In genomic region chr3:146741564-146742202, GRCm38 (mm10) we compare ENCODE assay signal across 21 mouse cellular contexts. TPM values are rescaled to one million over a fixed set of nuclear protein-coding genes. Genes with fewer than 3 reads are reported as not detected.
DNase-seq lines count a peak whose midpoint lies in the region; ATAC-seq lines count a peak whose summit lies in the region.
"Had no signal": no experiment of that assay in that cellular context is flagged by ENCODE, and none has a peak within 500 bp of the region (broad histone marks: within the 10 kb centered on the region; RNA-seq: fewer than 3 reads in every experiment).

No protein-coding gene starts in this region.

- H3K4me2 ChIP-seq in forebrain, embryonic 12.5 days = no peak overlapping the region
- H3K4me2 ChIP-seq in midbrain, embryonic 11.5 days = no peak overlapping the region
- H3K4me2 ChIP-seq in hindbrain, embryonic 16.5 days (ENCODE audit: low read length) = no peak overlapping the region
- H3K4me2 ChIP-seq in midbrain, embryonic 16.5 days (ENCODE audit: low read length) = no peak overlapping the region
- no peak overlapping the region for H3K4me2 ChIP-seq in kidney, embryonic 16.5 days (replicated peaks; ENCODE audit: low read depth, low read length)

- H3K9ac ChIP-seq in forebrain, embryonic 12.5 days = no peak overlapping the region
- no peak overlapping the region for H3K9ac ChIP-seq in midbrain, embryonic 11.5 days (ENCODE audit: low read length)
- no peak overlapping the region for H3K9ac ChIP-seq in hindbrain, embryonic 16.5 days (ENCODE audit: low read depth, low read length)
- H3K9ac ChIP-seq in midbrain, embryonic 16.5 days (ENCODE audit: low read depth, low read length) = no peak overlapping the region
- H3K9ac ChIP-seq in kidney, embryonic 16.5 days (replicated peaks; ENCODE audit: low read length) = no peak overlapping the region

- H3K4me1 ChIP-seq in forebrain, embryonic 12.5 days = no peaks in the 10 kb centered on the region
- H3K4me1 ChIP-seq in forebrain, embryonic 10.5 days = no peaks in the 10 kb centered on the region
- no peaks in the 10 kb centered on the region for H3K4me1 ChIP-seq in midbrain, embryonic 11.5 days (ENCODE audit: control insufficient read depth, insufficient read depth, low read length)
- H3K4me1 ChIP-seq in midbrain, embryonic 10.5 days = no peaks in the 10 kb centered on the region
- H3K4me1 ChIP-seq in hindbrain, embryonic 16.5 days (ENCODE audit: control insufficient read depth, insufficient read depth, low read depth, low read length) = no peaks in the 10 kb centered on the region
- H3K4me1 ChIP-seq in midbrain, embryonic 16.5 days (ENCODE audit: control insufficient read depth, insufficient read depth, low read length) = peaks cover 3% of the 10 kb centered on the region; the same call in 1 of the 2 replicates
- H3K4me1 ChIP-seq in kidney, embryonic 16.5 days (ENCODE audit: insufficient read depth, low read length) = no peaks in the 10 kb centered on the region

- H3K27me3 ChIP-seq in forebrain, embryonic 12.5 days = no peaks in the 10 kb centered on the region
- H3K27me3 ChIP-seq in forebrain, embryonic 10.5 days (ENCODE audit: poor library complexity, severe bottlenecking) = no peaks in the 10 kb centered on the region
- H3K27me3 ChIP-seq in midbrain, embryonic 11.5 days (ENCODE audit: control insufficient read depth, insufficient read depth, low read length) = no peaks in the 10 kb centered on the region
- H3K27me3 ChIP-seq in midbrain, embryonic 10.5 days (ENCODE audit: low read depth, poor library complexity, severe bottlenecking) = no peaks in the 10 kb centered on the region
- H3K27me3 ChIP-seq in hindbrain, embryonic 16.5 days (replicated peaks; ENCODE audit: control insufficient read depth, insufficient read depth, low read length) = no peaks in the 10 kb centered on the region
- H3K27me3 ChIP-seq in midbrain, embryonic 16.5 days (ENCODE audit: control insufficient read depth, insufficient read depth, low read depth, low read length) = no peaks in the 10 kb centered on the region
- H3K27me3 ChIP-seq in kidney, embryonic 16.5 days (ENCODE audit: insufficient read depth, low read length) = no peaks in the 10 kb centered on the region

- WGBS in forebrain, embryonic 12.5 days = 81% methylated on average over 4 of the region's 4 CpGs
- WGBS in forebrain, embryonic 10.5 days = 93% methylated on average over 4 of the region's 4 CpGs
- WGBS in midbrain, embryonic 11.5 days = 95% methylated on average over 4 of the region's 4 CpGs
- 92% methylated on average over 4 of the region's 4 CpGs for WGBS in midbrain, embryonic 10.5 days
- WGBS in hindbrain, embryonic 16.5 days = 75% methylated on average over 4 of the region's 4 CpGs
- WGBS in midbrain, embryonic 16.5 days = 78% methylated on average over 4 of the region's 4 CpGs
- WGBS in kidney, embryonic 16.5 days = 89% methylated on average over 4 of the region's 4 CpGs

- H3K27ac ChIP-seq in forebrain, embryonic 12.5 days = no peak overlapping the region
- H3K27ac ChIP-seq in forebrain, embryonic 10.5 days = no peak overlapping the region
- H3K27ac ChIP-seq in midbrain, embryonic 11.5 days (ENCODE audit: low read depth, low read length) = no peak overlapping the region
- H3K27ac ChIP-seq in midbrain, embryonic 10.5 days (replicated peaks) = no peak overlapping the region
- 0 out of 2 replicates have a peak overlapping the region, but pooled peaks have one; percentile 17 for H3K27ac ChIP-seq in hindbrain, embryonic 16.5 days (ENCODE audit: low read depth, low read length)
- H3K27ac ChIP-seq in midbrain, embryonic 16.5 days (ENCODE audit: low read length) = peak overlapping the region; percentile 57
- no peak overlapping the region for H3K27ac ChIP-seq in kidney, embryonic 16.5 days (ENCODE audit: low read length)

- H3K4me3 ChIP-seq in forebrain, embryonic 12.5 days (replicated peaks) = no peak overlapping the region
- H3K4me3 ChIP-seq in forebrain, embryonic 10.5 days = no peak overlapping the region
- no peak overlapping the region for H3K4me3 ChIP-seq in midbrain, embryonic 11.5 days (ENCODE audit: low read depth, low read length)
- no peak overlapping the region for H3K4me3 ChIP-seq in midbrain, embryonic 10.5 days
- H3K4me3 ChIP-seq in hindbrain, embryonic 16.5 days (ENCODE audit: low read length) = no peak overlapping the region
- H3K4me3 ChIP-seq in midbrain, embryonic 16.5 days (ENCODE audit: low read depth, low read length) = no peak overlapping the region
- no peak overlapping the region for H3K4me3 ChIP-seq in kidney, embryonic 16.5 days (ENCODE audit: low read length)
- H3K4me3 ChIP-seq: erythroblast, embryonic 14.5 days had no signal

- peak; percentile 30; the same call in 1 of the 2 replicates for ATAC-seq in forebrain, embryonic 12.5 days (ENCODE audit: low FRiP score)
- peak; percentile 50; the same call in 1 of the 2 replicates for ATAC-seq in midbrain, embryonic 11.5 days (ENCODE audit: low FRiP score)
- ATAC-seq in hindbrain, embryonic 16.5 days = peak; percentile 79
- ATAC-seq in midbrain, embryonic 16.5 days = peak; percentile 80; the same call in 1 of the 2 replicates
- no peak for ATAC-seq in kidney, embryonic 16.5 days (ENCODE audit: low FRiP score, low TSS enrichment)

- H3K36me3 ChIP-seq in forebrain, embryonic 12.5 days (replicated peaks) = peaks cover 48% of the 10 kb centered on the region
- peaks cover 75% of the 10 kb centered on the region for H3K36me3 ChIP-seq in forebrain, embryonic 10.5 days (replicated peaks)
- peaks cover 6% of the 10 kb centered on the region; the same call in 1 of the 2 replicates for H3K36me3 ChIP-seq in midbrain, embryonic 11.5 days (ENCODE audit: control insufficient read depth, insufficient read depth, low read length)
- peaks cover 79% of the 10 kb centered on the region for H3K36me3 ChIP-seq in midbrain, embryonic 10.5 days
- H3K36me3 ChIP-seq in hindbrain, embryonic 16.5 days (ENCODE audit: control insufficient read depth, insufficient read depth, low read length) = peaks cover 39% of the 10 kb centered on the region
- H3K36me3 ChIP-seq in midbrain, embryonic 16.5 days (ENCODE audit: control insufficient read depth, insufficient read depth, low read length) = peaks cover 31% of the 10 kb centered on the region
- peaks cover 35% of the 10 kb centered on the region for H3K36me3 ChIP-seq in kidney, embryonic 16.5 days (ENCODE audit: insufficient read depth, low read length)

- no peaks in the 10 kb centered on the region for H3K9me3 ChIP-seq in forebrain, embryonic 12.5 days
- no peaks in the 10 kb centered on the region for H3K9me3 ChIP-seq in forebrain, embryonic 10.5 days
- no peaks in the 10 kb centered on the region for H3K9me3 ChIP-seq in midbrain, embryonic 11.5 days (ENCODE audit: control insufficient read depth, low read length)
- H3K9me3 ChIP-seq in midbrain, embryonic 10.5 days (replicated peaks) = no peaks in the 10 kb centered on the region
- no peaks in the 10 kb centered on the region for H3K9me3 ChIP-seq in hindbrain, embryonic 16.5 days (ENCODE audit: control insufficient read depth, low read length)
- no peaks in the 10 kb centered on the region for H3K9me3 ChIP-seq in midbrain, embryonic 16.5 days (replicated peaks; ENCODE audit: control insufficient read depth, low read length, poor library complexity, severe bottlenecking)
- H3K9me3 ChIP-seq in kidney, embryonic 16.5 days (ENCODE audit: low read length) = no peaks in the 10 kb centered on the region

- DNase-seq in forebrain, embryonic 10.5 days (ENCODE audit: extremely low spot score, low spot score) = no peak
- DNase-seq in midbrain, embryonic 11.5 days (ENCODE audit: low spot score, missing footprints) = no peak
- DNase-seq in midbrain, embryonic 10.5 days (ENCODE audit: low spot score) = no peak
- DNase-seq in right cerebral cortex, postnatal 25 days = no peak
- DNase-seq: adrenal gland, adult 2 months; cerebellum, adult 9-11 months; gastrocnemius, postnatal 14 days; heart, adult 18-20 months; heart, postnatal 36 days; kidney, adult 2 months; kidney, postnatal 14 days; left cerebral cortex, postnatal 4 days; liver; lung, postnatal 10 days; right cerebral cortex, postnatal 4 days; thymus, postnatal 36 days had no signal

RNA-seq across cellular contexts. Expression of gene Samd13, which starts 56.3 kb away (rescaled TPM):
- polyA plus RNA-seq in forebrain, embryonic 12.5 days (2016; fragmentation: Nextera tagmentation; extraction: Ambion mirVana) = 0.91 and 1.1 TPM in 2 replicates
- polyA plus RNA-seq in forebrain, embryonic 10.5 days (2016; fragmentation: Nextera tagmentation; extraction: Ambion mirVana) = 0.62 and 1.2 TPM in 2 replicates
- 0.26 and 0.80 TPM in 2 replicates for polyA plus RNA-seq in midbrain, embryonic 11.5 days (2014; fragmentation: Nextera tagmentation; extraction: Ambion mirVana)
- polyA plus RNA-seq in midbrain, embryonic 10.5 days (2016; fragmentation: Nextera tagmentation; extraction: Ambion mirVana) = 0.72 and 1.5 TPM in 2 replicates
- polyA plus RNA-seq in hindbrain, embryonic 16.5 days (2015; fragmentation: Nextera tagmentation; extraction: Ambion mirVana) = 0.12 and 0.20 TPM in 2 replicates
- polyA plus RNA-seq in midbrain, embryonic 16.5 days (2015; fragmentation: Nextera tagmentation; extraction: Ambion mirVana) = 0.41 and 0.59 TPM in 2 replicates
- polyA plus RNA-seq in kidney, embryonic 16.5 days (2015; fragmentation: Nextera tagmentation; extraction: Ambion mirVana) = 0.31 and 1.1 TPM in 2 replicates
- polyA plus RNA-seq: adrenal gland, adult 2 months; erythroblast, embryonic 14.5 days had no signal

Comparison
In these comparisons a context has a peak if more than half of its experiments do, and no peak if none do; other contexts are left out.
1. H3K27ac ChIP-seq: peak in hindbrain, embryonic 16.5 days (single experiment) and midbrain, embryonic 16.5 days (single experiment); none in forebrain, embryonic 12.5 days (single experiment), forebrain, embryonic 10.5 days (single experiment), midbrain, embryonic 11.5 days (single experiment), midbrain, embryonic 10.5 days (single experiment) and kidney, embryonic 16.5 days (single experiment).